Comparison of ENCODE assay signal across 10 mouse cellular contexts in genomic region chr8:107386642-107387041, GRCm38 (mm10). TPM values are rescaled to one million over a fixed set of nuclear protein-coding genes. Genes with fewer than 3 reads are reported as not detected.
A peak's percentile ranks its signal among the peaks of the same experiment; 100 is the strongest.
DNase-seq lines count a peak whose midpoint lies in the region; ATAC-seq and TF ChIP-seq lines count a peak whose summit lies in the region.
"Had no signal": no experiment of that assay in that cellular context is flagged by ENCODE, and none has a peak within 500 bp of the region (broad histone marks: within the 10 kb centered on the region; RNA-seq: fewer than 3 reads in every experiment).

No protein-coding gene starts in this region.

- no peak for ATAC-seq in heart, embryonic 11.5 days (replicated peaks; ENCODE audit: insufficient number of reproducible peaks, low FRiP score, low TSS enrichment)
- ATAC-seq in Patski = no peak

- 28% methylated on average over 3 of the region's 3 CpGs for WGBS in heart, embryonic 11.5 days (ENCODE audit: insufficient replicate concordance)

- no peak overlapping the region for H3K9ac ChIP-seq in heart, embryonic 11.5 days (ENCODE audit: low read depth, low read length)
- H3K9ac ChIP-seq: limb, embryonic 15.5 days; stomach, embryonic 15.5 days had no signal

- peak; percentile 64 for DNase-seq in heart, adult 11 months
- peak; percentile 81 for DNase-seq in 416B (ENCODE audit: low read depth)
- no peak for DNase-seq in Patski (ENCODE audit: low read depth, low spot score)
- DNase-seq in induced T-regulatory cell, adult 2 months (ENCODE audit: low read depth) = peak; percentile 79
- peak; percentile 36 for DNase-seq in retina, postnatal 7 days (ENCODE audit: low read depth, low spot score)
- DNase-seq in layer of hippocampus, adult 9-10 months (ENCODE audit: low spot score) = no peak
- no peak for DNase-seq in layer of hippocampus, adult 11-12 months (ENCODE audit: low spot score)

- H3K27ac ChIP-seq in heart, embryonic 11.5 days (ENCODE audit: low read depth, low read length) = no peak overlapping the region
- H3K27ac ChIP-seq: limb, embryonic 15.5 days; stomach, embryonic 15.5 days had no signal

- in situ Hi-C loops in Patski (cut with MboI; ENCODE audit: low pct_unique_long_range_greater_than_20kb) = loop anchor here (5.0 kb wide), 2 partner anchors 36 to 191 kb away; no protein-coding TSS in a partner anchor

- POLR2A ChIA-PET in Patski (lab: Charles Lee) = no interaction called here

- H3K27me3 ChIP-seq in heart, embryonic 11.5 days (ENCODE audit: control insufficient read depth, insufficient read depth, low read length) = no peaks in the 10 kb centered on the region
- H3K27me3 ChIP-seq in Patski = no peaks in the 10 kb centered on the region
- H3K27me3 ChIP-seq: limb, embryonic 15.5 days; stomach, embryonic 15.5 days had no signal

- TF ChIP-seq CTCF in Patski (IDR thresholded peaks at IDR 0.05) = peak; percentile 71

- no peaks in the 10 kb centered on the region for H3K36me3 ChIP-seq in heart, embryonic 11.5 days (ENCODE audit: control insufficient read depth, insufficient read depth, low read length)
- H3K36me3 ChIP-seq: limb, embryonic 15.5 days; stomach, embryonic 15.5 days had no signal

- H3K4me1 ChIP-seq in heart, embryonic 11.5 days (ENCODE audit: control insufficient read depth, insufficient read depth, low read length) = peaks cover 3% of the 10 kb centered on the region; the same call in 1 of the 2 replicates
- H3K4me1 ChIP-seq: stomach, embryonic 15.5 days had no signal

- no peak overlapping the region for H3K4me3 ChIP-seq in heart, embryonic 11.5 days (ENCODE audit: low read depth, low read length)
- H3K4me3 ChIP-seq: limb, embryonic 15.5 days; stomach, embryonic 15.5 days had no signal

- no peak overlapping the region for H3K4me2 ChIP-seq in heart, embryonic 11.5 days
- H3K4me2 ChIP-seq: limb, embryonic 15.5 days; stomach, embryonic 15.5 days had no signal

- CTCF ChIA-PET in Patski (lab: Charles Lee) = interaction anchor here (0.9 to 4.0 kb wide), 5 partner anchors 9 to 38 kb away, joined by 3 to 19 read pairs (median 6); partner anchors contain the start of gene Nob1

- H3K9me3 ChIP-seq in heart, embryonic 11.5 days (replicated peaks; ENCODE audit: control insufficient read depth, low read length) = no peaks in the 10 kb centered on the region
- H3K9me3 ChIP-seq: limb, embryonic 15.5 days; stomach, embryonic 15.5 days had no signal

RNA-seq across cellular contexts. Expression of gene Nqo1, which starts 16.4 kb away (rescaled TPM):
- polyA plus RNA-seq in heart, embryonic 11.5 days (2014; fragmentation: Nextera tagmentation; extraction: Ambion mirVana) = 6.8 and 6.9 TPM in 2 replicates
- 1.0 TPM for polyA plus RNA-seq in Patski (2021)

RNA-seq across cellular contexts. Expression of gene Nob1, which starts 38.2 kb away (rescaled TPM):
- 48.4 and 48.8 TPM in 2 replicates for polyA plus RNA-seq in heart, embryonic 11.5 days (2014; fragmentation: Nextera tagmentation; extraction: Ambion mirVana)
- polyA plus RNA-seq in Patski (2021) = 42.1 TPM

RNA-seq across cellular contexts. Expression of gene Wwp2, which starts 49.5 kb away (rescaled TPM):
- polyA plus RNA-seq in heart, embryonic 11.5 days (2014; fragmentation: Nextera tagmentation; extraction: Ambion mirVana) = 34.6 and 35.2 TPM in 2 replicates
- 26.9 TPM for polyA plus RNA-seq in Patski (2021)

Comparison
In these comparisons a context has a peak if more than half of its experiments do, and no peak if none do; other contexts are left out.
1. DNase-seq: peak in heart, adult 11 months (single experiment), 416B (single experiment), induced T-regulatory cell, adult 2 months (single experiment) and retina, postnatal 7 days (single experiment); none in Patski (single experiment), layer of hippocampus, adult 9-10 months (single experiment) and layer of hippocampus, adult 11-12 months (single experiment).